Mouse (Mus musculus) MEL (cell line): ENCODE results near the gene Cyp1a1. TPM values are rescaled to one million over a fixed set of nuclear protein-coding genes. Genes with fewer than 3 reads are reported as not detected.

Experiments
- DNase-seq: peaks from one replicate; pipeline ENCODE4 v3.0.0; 2011; ENCODE audit warnings: low read depth, low spot score
- H3K27ac ChIP-seq: 2 replicates; pipeline ENCODE4 v1.5.1; 2012; ENCODE audit warnings: low read depth, mild to moderate bottlenecking, control low read depth, low read length, moderate library complexity; ENCODE audit not compliant: control insufficient read depth
- H3K27me3 ChIP-seq, 2 experiments: fragments of 150-350 bp in 1 of 2; sonication (generic) in 1 of 2; 2 replicates each; pipeline ENCODE4 v1.6.1; 2012; ENCODE audit warnings: low read length in 2 of 2, mild to moderate bottlenecking in 2 of 2, improper control_type of control experiment in 1 of 2, moderate library complexity in 1 of 2; ENCODE audit not compliant: insufficient read depth in 2 of 2, control insufficient read depth in 1 of 2
- H3K36me3 ChIP-seq, 2 experiments: 2 replicates each; pipeline ENCODE4 v1.6.1; 2012 to 2014; ENCODE audit warnings: low read length in 2 of 2, improper control_type of control experiment in 1 of 2, inconsistent platforms in 1 of 2, mild to moderate bottlenecking in 1 of 2; ENCODE audit not compliant: insufficient read depth in 2 of 2, control insufficient read depth in 1 of 2
- H3K4me1 ChIP-seq, 2 experiments: fragments of 150-350 bp in 1 of 2; sonication (generic) in 1 of 2; 2 replicates each; pipeline ENCODE4 v1.6.1; 2012; ENCODE audit warnings: low read length in 2 of 2, improper control_type of control experiment in 1 of 2, mild to moderate bottlenecking in 1 of 2; ENCODE audit not compliant: insufficient read depth in 2 of 2, control insufficient read depth in 1 of 2
- H3K4me3 ChIP-seq, 2 experiments: fragments of 150-350 bp in 1 of 2; sonication (generic) in 1 of 2; 2 replicates each; pipeline ENCODE4 v1.5.1; 2012; ENCODE audit warnings: low read depth in 2 of 2, low read length in 2 of 2, mild to moderate bottlenecking in 2 of 2, moderate library complexity in 2 of 2, control low read depth in 1 of 2, improper control_type of control experiment in 1 of 2; ENCODE audit not compliant: control insufficient read depth in 1 of 2, insufficient read depth in 1 of 2
- H3K79me2 ChIP-seq: 2 replicates; pipeline ENCODE4 v1.6.1; 2012; ENCODE audit warnings: mild to moderate bottlenecking, low read length, moderate library complexity; ENCODE audit not compliant: control insufficient read depth, poor library complexity, insufficient read depth
- H3K9ac ChIP-seq: 2 replicates; pipeline ENCODE4 v1.6.1; 2012; ENCODE audit warnings: low read depth, mild to moderate bottlenecking, control low read depth, low read length, moderate library complexity; ENCODE audit not compliant: control insufficient read depth, poor library complexity, severe bottlenecking
- H3K9me3 ChIP-seq: fragments of 150-350 bp; sonication (generic); replicated peaks from 2 replicates; pipeline ENCODE4 v1.6.1; 2012; ENCODE audit warnings: mild to moderate bottlenecking, low read length, improper control_type of control experiment, moderate library complexity; ENCODE audit not compliant: insufficient read depth
- POLR2AphosphoS2 ChIP-seq: IDR thresholded peaks from 2 replicates; pipeline ENCODE4 v1.6.1; 2011; ENCODE audit warnings: low read length, improper control_type of control experiment
- POLR2AphosphoS5 ChIP-seq: IDR thresholded peaks from 2 replicates; pipeline ENCODE4 v1.6.1; 2012; ENCODE audit warnings: low read depth, borderline replicate concordance, mild to moderate bottlenecking, inconsistent platforms, low read length, moderate library complexity, mixed read lengths
- TCF12 ChIP-seq: IDR thresholded peaks from 2 replicates; pipeline ENCODE4 v1.6.1; 2014; ENCODE audit warnings: low read depth, mild to moderate bottlenecking, inconsistent platforms, low read length, improper control_type of control experiment, moderate library complexity
- ZMIZ1 ChIP-seq: IDR thresholded peaks from 2 replicates; pipeline ENCODE4 v1.6.1; 2012; ENCODE audit warnings: low read depth, mild to moderate bottlenecking, inconsistent platforms, low read length, improper control_type of control experiment, moderate library complexity
- polyA plus RNA-seq, 2 experiments: library from polyadenylated mRNA; stranded (reverse) in 1 of 2; unstranded in 1 of 2; fragments of >175 nt in 1 of 2; fragments of >200 nt in 1 of 2; gene quantifications; 2 replicates each; pipeline versions ENCODE4 v1.2.1 to v1.2.4; 2012; ENCODE audit warnings: low replicate concordance in 2 of 2, low read depth in 1 of 2; ENCODE audit not compliant: insufficient read length in 2 of 2, insufficient read depth in 1 of 2, missing spikeins in 1 of 2
- total RNA-seq: library from RNA; depleted of rRNA; stranded (reverse); fragments of 300-350 nt; gene quantifications from 2 replicates; pipeline ENCODE4 v1.2.3, GENCODE M21; 2012; rRNA removed

The Cyp1a1 gene
- total and polyA plus RNA-seq, 3 experiments = 0.04 to 0.26 TPM; not detected in 1

DNA sequence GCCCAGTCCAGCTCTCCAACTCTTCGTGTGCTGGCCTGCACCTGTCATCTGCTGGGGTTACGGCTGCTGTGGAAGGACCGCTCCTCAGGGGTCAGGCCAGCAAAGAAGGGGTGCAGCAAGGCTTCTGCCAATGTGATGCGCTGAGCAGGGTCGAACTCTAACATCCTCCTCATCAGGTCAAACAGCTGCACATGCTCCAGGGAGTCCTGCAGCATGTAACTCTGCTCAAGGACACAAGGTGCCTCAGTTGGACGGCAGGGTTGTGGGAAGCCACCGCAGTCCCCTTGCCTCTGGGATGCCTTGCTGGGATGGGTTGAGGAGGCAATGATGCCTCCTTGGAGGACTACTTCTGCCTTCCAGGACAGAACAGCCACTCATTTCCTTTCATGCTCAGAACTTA is 63.2 kb downstream of the Cyp1a1 start:
- no peak overlapping the region for H3K9ac ChIP-seq
- no peaks in the 10 kb centered on the region for H3K27me3 ChIP-seq
- no peak overlapping the region for H3K27ac ChIP-seq
- H3K4me1 ChIP-seq = peaks cover 0 to 5% of the 10 kb centered on the region in 2 experiments; a peak in 2 of 4 replicates
- TF ChIP-seq ZMIZ1 (0 out of 2 replicates have a peak, but pooled peaks have one; percentile 38), POLR2AphosphoS2 (no peak), POLR2AphosphoS5 (peak; percentile 79), TCF12 (no peak)
- no peak overlapping the region for H3K4me3 ChIP-seq
- peaks cover 7 to 34% of the 10 kb centered on the region in 2 experiments; a peak in 3 of 4 replicates for H3K36me3 ChIP-seq
- no peak for DNase-seq
- no peaks in the 10 kb centered on the region for H3K79me2 ChIP-seq
- H3K9me3 ChIP-seq = no peaks in the 10 kb centered on the region

Other genes starting within 250 kb of the Cyp1a1 start
- gene Ppcdc, start 247.8 kb upstream of the Cyp1a1 start, total RNA-seq = 22.4 and 23.3 TPM in 2 replicates
- gene Ppcdc, start 247.8 kb upstream of the Cyp1a1 start, polyA plus RNA-seq = 10 to 100 TPM in 1 of 2 experiments, not detected in 1; 20.2 TPM
- 1.9 and 2.3 TPM in 2 replicates for gene Scamp5, start 219.9 kb upstream of the Cyp1a1 start, total RNA-seq
- gene Scamp5, start 219.9 kb upstream of the Cyp1a1 start, polyA plus RNA-seq = 1 to 10 TPM in 1 of 2 experiments, not detected in 1; 4.3 TPM
- 0.12 TPM in 1 of 2 replicates, not detected in the other for gene Rpp25, start 183.9 kb upstream of the Cyp1a1 start, total RNA-seq
- under 1 TPM in 1 of 2 experiments, not detected in 1; 0.68 TPM for gene Rpp25, start 183.9 kb upstream of the Cyp1a1 start, polyA plus RNA-seq
- gene Cox5a, start 166.7 kb upstream of the Cyp1a1 start, total RNA-seq = 364 and 367 TPM in 2 replicates
- gene Cox5a, start 166.7 kb upstream of the Cyp1a1 start, polyA plus RNA-seq = 100 to 1,000 TPM in 1 of 2 experiments, not detected in 1; 400 TPM
- gene Fam219b, start 150.4 kb upstream of the Cyp1a1 start, total RNA-seq = 12.7 and 16.4 TPM in 2 replicates
- gene Fam219b, start 150.4 kb upstream of the Cyp1a1 start, polyA plus RNA-seq = 10 to 100 TPM in 1 of 2 experiments, not detected in 1; 12.8 TPM
- 24.3 and 25.9 TPM in 2 replicates for gene Mpi, start 135.2 kb upstream of the Cyp1a1 start, total RNA-seq
- gene Mpi, start 135.2 kb upstream of the Cyp1a1 start, polyA plus RNA-seq = 10 to 100 TPM in 1 of 2 experiments, not detected in 1; 37.7 TPM
- gene Scamp2, start 127.0 kb upstream of the Cyp1a1 start, total RNA-seq = 32.4 and 35.4 TPM in 2 replicates
- 10 to 100 TPM in 1 of 2 experiments, not detected in 1; 51.4 TPM for gene Scamp2, start 127.0 kb upstream of the Cyp1a1 start, polyA plus RNA-seq
- 4.3 and 5.0 TPM in 2 replicates for gene Ulk3, start 98.5 kb upstream of the Cyp1a1 start, total RNA-seq
- 10 to 100 TPM in 1 of 2 experiments, not detected in 1; 11.9 TPM for gene Ulk3, start 98.5 kb upstream of the Cyp1a1 start, polyA plus RNA-seq
- gene Cplx3, start 81.6 kb upstream of the Cyp1a1 start, total RNA-seq = not detected in 2 replicates
- gene Cplx3, start 81.6 kb upstream of the Cyp1a1 start, polyA plus RNA-seq = not detected
- 0.08 TPM in 1 of 2 replicates, not detected in the other for gene Lman1l, start 67.2 kb upstream of the Cyp1a1 start, total RNA-seq
- gene Lman1l, start 67.2 kb upstream of the Cyp1a1 start, polyA plus RNA-seq = under 1 TPM in 1 of 2 experiments, not detected in 1; 0.11 TPM
- gene Csk, start 34.3 kb upstream of the Cyp1a1 start, total RNA-seq = 213 and 215 TPM in 2 replicates
- 100 to 1,000 TPM in 1 of 2 experiments, not detected in 1; 338 TPM for gene Csk, start 34.3 kb upstream of the Cyp1a1 start, polyA plus RNA-seq
- not detected in 2 replicates for gene Cyp1a2, start 4.2 kb upstream of the Cyp1a1 start, total RNA-seq
- not detected for gene Cyp1a2, start 4.2 kb upstream of the Cyp1a1 start, polyA plus RNA-seq
- gene Edc3, start 20.6 kb downstream of the Cyp1a1 start, total RNA-seq = 7.2 and 8.0 TPM in 2 replicates
- 10 to 100 TPM in 1 of 2 experiments, not detected in 1; 25.7 TPM for gene Edc3, start 20.6 kb downstream of the Cyp1a1 start, polyA plus RNA-seq
- 28.8 and 31.2 TPM in 2 replicates for gene Clk3, start 77.9 kb downstream of the Cyp1a1 start, total RNA-seq
- 10 to 100 TPM in 1 of 2 experiments, not detected in 1; 65.6 TPM for gene Clk3, start 77.9 kb downstream of the Cyp1a1 start, polyA plus RNA-seq
- gene Arid3b, start 148.9 kb downstream of the Cyp1a1 start, total RNA-seq = 2.1 and 2.3 TPM in 2 replicates
- 1 to 10 TPM in 1 of 2 experiments, not detected in 1; 7.4 TPM for gene Arid3b, start 148.9 kb downstream of the Cyp1a1 start, polyA plus RNA-seq
- gene Ubl7, start 223.1 kb downstream of the Cyp1a1 start, total RNA-seq = 22.7 and 23.7 TPM in 2 replicates
- 10 to 100 TPM in 1 of 2 experiments, not detected in 1; 89.6 TPM for gene Ubl7, start 223.1 kb downstream of the Cyp1a1 start, polyA plus RNA-seq